Mouse (Mus musculus) gastrocnemius, postnatal 25 days (tissue): Measurements from ENCODE around the gene Atf6b. TPM values are rescaled to one million over a fixed set of nuclear protein-coding genes. Genes with fewer than 3 reads are reported as not detected.

Source experiments
- DNase-seq: peaks from one replicate; pipeline ENCODE4 v3.0.0; 2022
- total RNA-seq, 2 experiments: library from RNA; stranded (reverse); gene quantifications; 1 replicate in 1 of 2; 2 replicates in 1 of 2; pipeline ENCODE4 v1.2.3; 2021

The Atf6b gene
- total RNA-seq, 2 experiments from 2014 or later = 7.1 to 7.2 TPM

DNA sequence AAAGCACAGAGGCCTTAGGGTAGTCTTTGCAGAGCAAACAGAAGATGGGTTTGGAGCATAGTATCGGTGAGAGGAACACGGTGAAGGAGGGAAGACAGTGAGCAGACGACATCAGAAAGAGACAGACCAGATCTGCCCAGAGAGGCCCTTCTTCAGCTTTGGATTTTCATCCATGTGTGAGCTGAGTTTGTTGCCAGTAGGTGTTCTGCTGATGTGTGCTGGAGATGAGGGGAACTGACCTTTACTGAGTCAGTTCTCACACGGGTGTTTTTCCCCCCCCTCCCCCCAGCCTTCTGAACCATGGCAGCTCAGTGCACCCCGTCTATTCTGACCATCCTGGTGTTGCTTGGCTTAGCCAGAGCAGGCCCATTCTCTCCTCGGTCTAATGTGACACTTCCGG is 23.3 kb downstream of the Atf6b start, which contains the start of gene Tnxb:
Tnxb (plus strand) TSS at position 301 of the 400 bp plus-strand sequence.
- DNase-seq = no peak

DNA sequence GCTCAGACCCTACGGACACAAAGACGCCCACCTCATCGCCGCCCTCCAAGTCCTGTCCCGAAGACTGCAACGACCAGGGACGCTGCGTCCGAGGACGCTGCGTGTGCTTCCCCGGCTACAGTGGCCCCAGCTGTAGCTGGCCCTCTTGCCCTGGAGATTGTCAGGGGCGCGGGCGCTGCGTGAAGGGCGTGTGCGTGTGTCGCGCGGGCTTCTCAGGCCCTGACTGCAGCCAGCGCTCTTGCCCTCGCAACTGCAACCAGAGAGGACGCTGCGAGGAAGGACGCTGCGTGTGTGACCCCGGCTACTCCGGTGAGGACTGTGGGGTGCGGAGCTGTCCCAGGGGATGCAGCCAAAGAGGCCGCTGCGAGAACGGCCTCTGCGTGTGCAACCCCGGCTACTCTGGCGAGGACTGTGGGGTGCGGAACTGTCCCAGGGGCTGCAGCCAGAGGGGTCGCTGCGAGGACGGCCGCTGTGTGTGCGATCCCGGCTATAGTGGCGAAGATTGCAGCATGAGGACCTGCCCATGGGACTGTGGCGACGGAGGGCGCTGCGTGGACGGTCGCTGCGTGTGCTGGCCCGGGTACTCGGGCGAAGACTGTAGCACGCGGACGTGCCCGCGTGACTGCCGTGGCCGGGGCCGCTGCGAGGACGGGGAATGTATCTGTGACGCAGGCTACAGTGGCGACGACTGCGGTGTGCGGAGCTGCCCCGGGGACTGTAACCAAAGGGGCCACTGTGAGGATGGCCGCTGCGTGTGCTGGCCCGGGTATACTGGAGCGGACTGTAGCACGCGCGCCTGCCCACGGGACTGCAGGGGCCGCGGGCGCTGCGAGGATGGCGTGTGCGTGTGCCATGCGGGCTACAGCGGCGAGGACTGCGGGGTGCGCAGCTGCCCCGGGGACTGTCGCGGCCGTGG is 24.5 kb downstream of the Atf6b start:
- DNase-seq = no peak

DNA sequence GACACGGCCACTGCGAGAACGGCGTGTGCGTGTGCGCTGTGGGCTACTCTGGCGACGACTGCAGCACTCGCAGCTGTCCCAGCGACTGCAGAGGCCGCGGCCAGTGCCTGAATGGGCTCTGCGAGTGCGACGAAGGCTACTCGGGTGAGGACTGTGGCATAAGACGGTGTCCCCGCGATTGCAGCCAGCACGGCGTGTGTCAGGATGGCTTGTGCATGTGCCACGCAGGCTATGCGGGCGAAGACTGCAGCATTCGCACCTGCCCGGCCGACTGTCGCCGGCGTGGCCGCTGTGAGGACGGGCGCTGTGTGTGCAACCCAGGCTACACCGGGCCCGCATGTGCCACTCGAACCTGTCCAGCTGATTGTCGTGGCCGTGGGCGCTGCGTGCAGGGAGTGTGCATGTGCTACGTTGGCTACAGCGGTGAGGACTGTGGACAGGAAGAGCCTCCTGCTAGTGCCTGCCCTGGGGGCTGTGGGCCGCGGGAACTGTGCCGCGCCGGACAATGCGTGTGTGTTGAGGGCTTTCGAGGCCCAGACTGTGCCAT is 25.4 kb downstream of the Atf6b start:
- no peak for DNase-seq

- DNase-seq = no peak
These were observed 26.2 kb downstream of the Atf6b start for GRCm38 (mm10) chr17:34673139-34673538.

GRCm38 (mm10) chr17:34674524-34675204 is 27.7 kb downstream of the Atf6b start:
- DNase-seq = no peak

DNA sequence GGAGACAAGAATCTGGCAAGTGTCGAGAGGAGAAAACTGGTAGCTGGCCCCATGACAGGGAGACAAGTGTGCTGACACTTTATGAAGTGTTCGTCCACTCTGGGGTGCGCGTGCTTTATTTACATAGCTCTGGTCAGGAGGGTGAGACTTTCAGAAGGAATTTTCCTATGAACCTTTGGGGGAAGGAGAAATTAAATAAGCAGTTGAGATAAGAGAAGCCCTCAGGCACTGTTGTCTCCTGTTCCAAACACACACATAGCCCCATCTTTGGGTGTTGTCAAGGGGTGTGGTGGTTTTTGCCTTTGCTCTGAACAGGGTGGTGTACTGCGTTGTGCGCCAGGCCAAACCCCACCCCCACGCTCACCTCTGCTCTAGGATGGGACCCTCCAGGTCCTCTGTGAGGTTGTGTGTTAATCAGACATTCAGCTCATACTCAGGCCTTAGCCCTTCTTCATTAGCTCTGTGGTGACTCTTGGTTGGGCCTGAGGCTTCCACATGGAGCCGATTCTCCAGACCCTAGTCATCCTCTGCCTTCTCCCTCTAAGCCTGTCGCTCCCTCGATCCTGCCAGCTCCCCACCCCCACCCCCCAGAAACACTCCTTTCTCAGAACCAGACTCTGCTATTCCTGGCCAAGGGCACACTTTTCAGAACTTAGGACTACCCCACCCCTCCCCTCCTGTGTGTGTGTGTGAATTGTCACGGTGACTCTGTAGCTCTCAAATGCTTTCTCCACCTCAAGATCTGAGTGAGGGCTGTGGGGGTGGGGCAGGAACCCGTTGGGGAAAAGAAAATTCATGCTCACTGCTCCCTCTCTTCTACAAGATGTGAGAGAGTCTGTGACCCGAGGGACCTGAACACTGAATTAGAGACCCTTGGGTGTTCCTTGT is 28.5 kb downstream of the Atf6b start:
- DNase-seq = no peak

GRCm38 (mm10) chr17:34676093-34676460 is 29.1 kb downstream of the Atf6b start:
- DNase-seq = no peak

- peak; percentile 53 for DNase-seq
These were observed 29.7 kb downstream of the Atf6b start for GRCm38 (mm10) chr17:34676671-34677070.

DNA sequence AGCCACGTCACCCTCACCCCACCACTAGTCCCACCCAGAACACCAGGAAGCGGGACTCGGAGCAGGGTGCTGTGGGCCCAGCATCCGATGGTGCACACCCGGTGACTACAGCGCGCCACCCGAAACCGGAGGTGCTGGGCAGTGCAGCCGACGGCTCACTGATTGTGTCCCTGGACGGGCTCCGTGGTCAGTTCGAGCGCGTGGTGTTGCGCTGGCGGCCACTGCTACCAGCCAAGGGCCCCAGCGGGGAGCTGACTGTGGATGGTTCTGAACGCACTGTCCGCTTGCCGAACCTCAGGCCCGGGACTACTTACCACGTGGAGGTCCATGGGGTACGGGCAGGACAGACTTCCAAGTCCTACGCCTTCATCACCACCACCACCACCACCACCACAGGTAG is 33.2 kb downstream of the Atf6b start:
- DNase-seq = no peak

- no peak for DNase-seq
These were observed 33.7 kb downstream of the Atf6b start for GRCm38 (mm10) chr17:34680621-34681020.

GRCm38 (mm10) chr17:34681132-34681571 is 34.2 kb downstream of the Atf6b start:
- no peak for DNase-seq

DNA sequence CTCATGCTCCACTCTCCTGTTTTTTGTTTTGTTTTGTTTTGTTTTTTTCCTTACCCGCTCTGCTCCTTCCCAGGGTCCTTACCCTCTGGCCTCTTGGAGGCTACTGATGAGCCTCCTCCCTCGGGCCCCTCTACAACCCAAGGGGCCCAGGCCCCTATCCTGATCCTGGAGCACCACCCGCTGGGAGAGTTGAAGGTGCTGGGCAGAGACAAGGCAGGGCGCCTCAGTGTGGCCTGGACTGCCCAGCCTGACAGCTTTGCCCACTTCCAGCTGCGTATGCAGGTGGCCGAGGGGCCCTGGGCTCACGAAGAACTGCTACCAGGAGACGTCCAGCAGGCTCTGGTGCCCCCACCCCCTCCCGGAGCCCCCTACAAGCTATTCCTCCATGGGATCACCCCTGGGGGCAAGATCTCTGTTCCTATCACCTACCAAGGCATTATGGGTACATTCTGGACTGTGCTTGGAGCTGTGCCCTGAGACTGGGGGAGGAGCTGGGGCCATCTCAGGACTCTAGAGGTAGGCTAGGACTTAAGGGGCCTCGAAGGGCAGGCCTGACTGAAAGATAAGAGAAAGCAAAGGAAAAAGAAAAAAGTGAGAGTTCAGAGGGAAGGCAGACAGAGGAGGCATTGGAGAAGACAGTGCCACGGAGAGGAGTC is 35.1 kb downstream of the Atf6b start:
- DNase-seq = no peak

- no peak for DNase-seq
These were observed 36.2 kb downstream of the Atf6b start for GRCm38 (mm10) chr17:34683179-34683578.

GRCm38 (mm10) chr17:34683686-34684220 is 36.8 kb downstream of the Atf6b start:
- no peak for DNase-seq

DNA sequence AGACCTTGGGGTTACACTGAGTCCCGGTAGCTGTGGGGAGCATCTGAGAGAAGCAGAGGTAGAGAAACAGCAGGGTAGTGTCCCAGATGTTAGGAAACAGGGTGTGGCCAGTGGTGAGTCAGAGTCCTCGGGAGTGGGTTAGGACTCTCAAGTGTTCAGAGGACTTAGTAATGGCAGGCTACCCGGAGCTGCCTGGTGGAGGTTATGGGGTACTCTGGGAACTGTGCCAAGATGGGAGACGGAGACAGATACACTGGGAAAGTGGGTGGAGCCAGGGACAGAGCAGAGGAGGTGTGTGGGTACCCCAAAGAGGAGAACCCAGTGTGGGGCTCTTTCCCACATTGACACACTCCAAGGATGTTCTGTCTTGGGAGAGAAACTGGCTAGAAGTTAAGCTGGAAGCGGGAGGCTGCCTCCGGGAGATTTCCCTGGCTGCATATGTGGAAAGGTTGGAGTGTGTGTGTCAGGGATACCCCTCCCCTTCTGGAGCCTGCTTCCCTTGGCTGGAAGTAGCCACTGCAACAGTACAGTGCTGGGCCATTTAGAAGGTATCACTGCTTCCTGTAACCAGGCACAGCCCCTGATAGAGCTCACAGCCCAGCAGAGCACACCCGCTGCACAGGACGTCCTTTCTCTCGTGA is 37.4 kb downstream of the Atf6b start:
- DNase-seq = peak; percentile 63

- peak; percentile 79 for DNase-seq
These were observed 38.5 kb downstream of the Atf6b start for GRCm38 (mm10) chr17:34685120-34686110.

GRCm38 (mm10) chr17:34688889-34689288 is 41.9 kb downstream of the Atf6b start:
- DNase-seq = no peak

DNA sequence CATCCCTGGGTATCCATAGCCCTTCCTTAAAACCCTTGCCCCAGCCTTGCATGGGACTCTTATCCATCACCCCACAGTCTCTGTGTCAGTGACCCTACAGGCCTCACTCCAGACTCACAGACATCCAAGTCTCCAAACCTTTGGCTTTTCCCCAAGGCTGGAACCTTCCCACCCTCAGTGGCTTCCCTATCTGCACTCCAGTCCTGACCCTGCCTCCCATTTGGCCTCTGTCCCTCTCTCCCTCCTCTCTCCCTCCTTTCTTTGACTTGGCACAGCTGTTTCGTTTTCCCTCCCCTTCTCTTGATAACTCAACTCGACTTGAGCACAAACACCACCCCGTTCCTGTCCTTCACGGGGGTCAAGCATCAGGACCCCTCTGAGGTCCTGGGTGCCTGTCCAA is 43.5 kb downstream of the Atf6b start:
- peak; percentile 70 for DNase-seq

DNA sequence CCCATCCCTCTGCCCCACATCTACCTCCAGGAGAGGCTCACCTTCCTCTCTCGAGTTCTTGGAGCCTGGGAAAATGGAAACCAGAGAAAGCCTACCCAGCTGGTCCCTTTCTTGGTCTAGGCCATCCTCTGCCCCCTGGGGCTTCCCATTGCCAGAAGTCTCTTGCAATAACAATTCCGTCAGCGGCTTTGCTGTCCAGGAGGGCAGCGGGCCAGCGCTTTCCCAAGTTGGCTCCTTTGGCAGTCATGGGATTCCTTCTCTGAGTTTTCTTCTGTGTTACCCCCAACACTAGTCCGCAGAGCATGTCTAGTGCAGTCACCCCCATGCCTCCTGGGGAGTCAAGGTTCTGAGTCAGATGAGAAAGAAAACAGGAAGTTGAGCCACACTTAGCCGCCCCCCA is 46.0 kb downstream of the Atf6b start:
- DNase-seq = peak; percentile 83
